Mouse (Mus musculus): ENCODE data around the gene Lhx4.

DNA sequence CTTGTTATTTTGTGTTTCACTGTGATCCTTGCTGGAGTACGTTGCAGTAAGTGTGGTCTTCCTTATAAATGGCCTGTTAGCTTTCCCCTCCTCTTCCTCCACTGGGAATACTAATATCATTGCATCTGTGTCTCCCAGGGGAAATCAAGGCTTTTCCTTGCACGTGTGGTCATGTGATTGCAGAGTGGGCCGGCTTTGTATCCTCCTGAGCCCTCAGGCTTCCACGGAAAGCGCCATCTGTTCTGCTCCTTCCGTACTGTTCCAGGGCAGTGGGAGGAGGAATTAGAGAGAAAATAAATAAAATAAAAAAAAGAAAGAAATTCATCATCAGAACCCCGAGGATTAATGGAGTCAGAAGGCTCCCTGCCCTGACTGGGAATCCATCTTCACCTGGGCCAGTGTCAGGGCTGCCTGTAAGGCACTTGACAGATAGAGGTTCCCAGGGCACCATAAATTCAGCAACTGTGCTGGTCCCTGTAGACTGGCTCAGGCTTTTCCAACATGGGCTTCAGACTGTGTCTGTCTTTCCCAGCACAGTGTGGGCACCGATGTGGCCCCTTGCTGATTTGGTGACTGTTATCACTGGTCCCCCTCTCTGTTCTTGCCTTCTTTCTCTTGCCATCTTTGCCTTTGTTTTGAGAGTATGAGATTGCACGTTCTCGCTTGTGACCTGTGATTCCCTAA lies 70.2 kb downstream of the Lhx4 start:
- no peak for TF ChIP-seq CTCF (conservative IDR thresholded peaks at IDR 0.05; ENCODE audit: low read length)
- TF ChIP-seq NANOG (IDR thresholded peaks at IDR 0.05; ENCODE audit: borderline replicate concordance, low read length), result no peak
